Mouse (Mus musculus) ES-Bruce4 (cell line): Measurements from ENCODE around the gene Scd4. TPM values are rescaled to one million over a fixed set of nuclear protein-coding genes. Genes with fewer than 3 reads are reported as not detected.

Source experiments
- H3K27ac ChIP-seq: 2 replicates; pipeline ENCODE4 v1.5.1; 2012; ENCODE audit warnings: low read length, inconsistent platforms; ENCODE audit not compliant: insufficient read depth
- H3K27me3 ChIP-seq: 2 replicates; pipeline ENCODE4 v1.6.1; 2012; ENCODE audit warnings: mild to moderate bottlenecking, low read length, inconsistent platforms; ENCODE audit not compliant: control insufficient read depth, poor library complexity, insufficient read depth, severe bottlenecking
- H3K36me3 ChIP-seq: 2 replicates; pipeline ENCODE4 v1.6.1; 2012; ENCODE audit warnings: inconsistent platforms, mild to moderate bottlenecking, low read length, moderate library complexity; ENCODE audit not compliant: control insufficient read depth, poor library complexity, insufficient read depth, severe bottlenecking
- H3K4me1 ChIP-seq: one replicate; pipeline ENCODE4 v1.8.1; 2011; ENCODE audit warnings: low read length; ENCODE audit not compliant: control insufficient read depth, insufficient read depth
- H3K4me3 ChIP-seq: 2 replicates; pipeline ENCODE4 v1.5.1; 2011; ENCODE audit warnings: low read depth, mild to moderate bottlenecking, low read length
- H3K9ac ChIP-seq: 2 replicates; pipeline ENCODE4 v1.6.1; 2012; ENCODE audit warnings: low read depth, mild to moderate bottlenecking, inconsistent platforms; ENCODE audit not compliant: poor library complexity, severe bottlenecking
- H3K9me3 ChIP-seq: replicated peaks from 2 replicates; pipeline ENCODE4 v1.6.1; 2012; ENCODE audit warnings: mild to moderate bottlenecking, low read length, inconsistent platforms; ENCODE audit not compliant: control insufficient read depth, poor library complexity, insufficient read depth, severe bottlenecking
- CTCF ChIP-seq: IDR thresholded peaks from one replicate; pipeline ENCODE4 v1.8.1; 2011; ENCODE audit warnings: low read depth, low read length
- EP300 ChIP-seq: IDR thresholded peaks from 2 replicates; pipeline ENCODE4 v1.6.1; 2011; ENCODE audit warnings: low read depth, low read length; ENCODE audit not compliant: insufficient read depth
- POLR2A ChIP-seq: IDR thresholded peaks from one replicate; pipeline ENCODE4 v1.8.1; 2011; ENCODE audit warnings: low read length; ENCODE audit not compliant: insufficient read depth
- polyA plus RNA-seq: library from polyadenylated mRNA; stranded (reverse); fragments of >200 nt; gene quantifications from 2 replicates; pipeline ENCODE4 v1.2.4, GENCODE M21; 2011; ENCODE audit warnings: low read depth; ENCODE audit not compliant: missing spikeins, insufficient read depth, insufficient read length

Gene Scd4
- polyA plus RNA-seq, 1 experiment = 0.19 TPM

GRCm38 (mm10) chr19:44310814-44311213, 22.1 kb upstream of the Scd4 start:
- TF ChIP-seq EP300 = no peak
- TF ChIP-seq POLR2A = no peak
- TF ChIP-seq CTCF = no peak

GRCm38 (mm10) chr19:44311306-44312006, 21.4 kb upstream of the Scd4 start:
- H3K27me3 ChIP-seq = no peaks in the 10 kb centered on the region
- no peak overlapping the region for H3K9ac ChIP-seq
- H3K36me3 ChIP-seq = peaks cover 17% of the 10 kb centered on the region
- no peaks in the 10 kb centered on the region for H3K9me3 ChIP-seq
- TF ChIP-seq EP300 = no peak
- TF ChIP-seq POLR2A = no peak
- no peak for TF ChIP-seq CTCF
- no peak overlapping the region for H3K4me3 ChIP-seq
- no peaks in the 10 kb centered on the region for H3K4me1 ChIP-seq
- peak overlapping the region; percentile 80 for H3K27ac ChIP-seq

More at GRCm38 (mm10) chr19:44310814-44311213, 22.1 kb upstream of the Scd4 start:
- peaks cover 23% of the 10 kb centered on the region for H3K36me3 ChIP-seq
- H3K27me3 ChIP-seq = no peaks in the 10 kb centered on the region
- no peaks in the 10 kb centered on the region for H3K4me1 ChIP-seq
- H3K9ac ChIP-seq = no peak overlapping the region
- H3K27ac ChIP-seq = peak overlapping the region; percentile 80
- no peak overlapping the region for H3K4me3 ChIP-seq
- H3K9me3 ChIP-seq = no peaks in the 10 kb centered on the region

GRCm38 (mm10) chr19:44312007-44312360, 20.9 kb upstream of the Scd4 start:
- H3K27ac ChIP-seq = peak overlapping the region; percentile 80
- no peak overlapping the region for H3K9ac ChIP-seq
- H3K36me3 ChIP-seq = peaks cover 13% of the 10 kb centered on the region
- peaks cover 3% of the 10 kb centered on the region for H3K4me1 ChIP-seq
- no peaks in the 10 kb centered on the region for H3K9me3 ChIP-seq
- no peak for TF ChIP-seq POLR2A
- 0 out of 2 replicates have a peak, but pooled peaks have one; percentile 75 for TF ChIP-seq EP300
- no peaks in the 10 kb centered on the region for H3K27me3 ChIP-seq
- no peak overlapping the region for H3K4me3 ChIP-seq

GRCm38 (mm10) chr19:44313066-44313465, 19.8 kb upstream of the Scd4 start:
- Histone ChIP-seq H3K9me3 (no peaks in the 10 kb centered on the region), H3K9ac (no peak overlapping the region), H3K27me3 (no peaks in the 10 kb centered on the region), H3K4me3 (no peak overlapping the region), H3K27ac (no peak overlapping the region), H3K4me1 (peaks cover 4% of the 10 kb centered on the region), H3K36me3 (peaks cover 5% of the 10 kb centered on the region; the same call in 1 of the 2 replicates)
- TF ChIP-seq CTCF (no peak), EP300 (no peak), POLR2A (no peak)

GRCm38 (mm10) chr19:44314327-44314759, 18.5 kb upstream of the Scd4 start:
- Histone ChIP-seq H3K4me1 (peaks cover 4% of the 10 kb centered on the region), H3K4me3 (peak overlapping the region; percentile 74)
- TF ChIP-seq EP300 = no peak
- peak; percentile 51 for TF ChIP-seq POLR2A
- TF ChIP-seq CTCF = no peak

GRCm38 (mm10) chr19:44314871-44315414, 17.9 kb upstream of the Scd4 start:
- Histone ChIP-seq H3K4me3 (peak overlapping the region; percentile 76), H3K36me3 (no peaks in the 10 kb centered on the region), H3K9ac (peak overlapping the region; percentile 69), H3K27ac (peak overlapping the region; percentile 73), H3K4me1 (peaks cover 4% of the 10 kb centered on the region), H3K9me3 (no peaks in the 10 kb centered on the region), H3K27me3 (no peaks in the 10 kb centered on the region)
- TF ChIP-seq EP300 (no peak), POLR2A (no peak), CTCF (no peak)

More at GRCm38 (mm10) chr19:44314327-44314759, 18.5 kb upstream of the Scd4 start:
- Histone ChIP-seq H3K27me3 (no peaks in the 10 kb centered on the region), H3K9me3 (no peaks in the 10 kb centered on the region), H3K9ac (peak overlapping the region; percentile 30), H3K36me3 (no peaks in the 10 kb centered on the region), H3K27ac (peak overlapping the region; percentile 60)
